Mouse (Mus musculus): Measurements from ENCODE around the gene Ankrd52. TPM values are rescaled to one million over a fixed set of nuclear protein-coding genes. Genes with fewer than 3 reads are reported as not detected.
A peak's percentile ranks its signal among the peaks of the same experiment; 100 is the strongest.

Gene Ankrd52
- total and polyA plus RNA-seq, 2 experiments from 2014 or later = 7.7 to 32.6 TPM

DNA sequence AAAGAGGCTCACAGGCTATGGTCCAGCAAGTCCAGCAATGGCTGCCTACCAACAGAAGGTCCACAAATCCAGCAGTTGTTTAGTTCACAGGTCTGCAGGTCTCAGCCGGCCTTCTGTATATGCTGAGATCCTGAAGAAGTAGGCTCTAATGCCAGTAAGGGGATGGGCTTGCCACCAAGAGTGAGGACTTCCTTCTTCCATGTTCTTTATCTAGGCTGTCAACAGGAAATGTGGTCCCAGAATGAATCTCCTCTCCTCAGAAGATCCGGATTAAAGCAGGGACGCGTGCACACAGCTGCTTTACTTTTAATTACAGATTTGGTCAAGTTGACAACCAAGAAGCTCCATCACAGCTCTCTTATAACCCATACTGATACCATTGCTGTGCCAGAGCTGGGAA, 68.5 kb downstream of the Ankrd52 start:
- ATAC-seq (no peak), DNase-seq (no peak)
- H3K4me2 ChIP-seq (ENCODE audit: low read depth) = no peak overlapping the region
- H3K9me3 ChIP-seq (ENCODE audit: low read length) = no peaks in the 10 kb centered on the region
- no peak for TF ChIP-seq CTCF (IDR thresholded peaks at IDR 0.05; ENCODE audit: low read depth)
- H3K9ac ChIP-seq = no peak overlapping the region
- peaks cover 13% of the 10 kb centered on the region; the same call in 1 of the 2 replicates for H3K36me3 ChIP-seq (ENCODE audit: insufficient read depth)
- no peak overlapping the region for H3K4me3 ChIP-seq (ENCODE audit: low read depth, low read length)
- WGBS = 84% methylated on average over 4 of the region's 4 CpGs
- no peak overlapping the region for H3K27ac ChIP-seq (ENCODE audit: low read depth, low read length)
- H3K27me3 ChIP-seq (ENCODE audit: insufficient read depth, low read length) = no peaks in the 10 kb centered on the region
- no peaks in the 10 kb centered on the region for H3K4me1 ChIP-seq (ENCODE audit: insufficient read depth)

DNA sequence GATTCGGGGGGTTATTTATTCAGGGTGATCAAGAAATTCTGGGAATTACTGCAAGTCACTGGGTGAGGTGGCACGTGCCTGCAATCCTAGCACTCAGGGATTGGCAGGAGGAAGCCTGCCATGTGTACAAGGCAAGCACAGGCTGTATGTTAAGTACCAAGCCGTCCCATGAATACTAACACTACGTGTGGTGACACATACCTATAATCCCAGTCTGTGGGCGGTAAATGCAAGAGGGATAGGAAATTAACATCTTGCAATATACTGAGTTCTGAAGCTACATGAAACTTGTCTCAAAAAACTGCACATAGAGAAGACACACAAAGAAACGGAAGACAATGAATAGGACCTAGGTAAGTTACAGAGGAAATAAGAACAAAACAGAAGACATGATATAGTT, 74.1 kb downstream of the Ankrd52 start:
- H3K4me1 ChIP-seq (ENCODE audit: insufficient read depth) = no peaks in the 10 kb centered on the region
- ATAC-seq (no peak), DNase-seq (no peak)
- no peaks in the 10 kb centered on the region for H3K27me3 ChIP-seq (ENCODE audit: insufficient read depth, low read length)
- no peaks in the 10 kb centered on the region for H3K36me3 ChIP-seq (ENCODE audit: insufficient read depth)
- H3K9me3 ChIP-seq (ENCODE audit: low read length) = no peaks in the 10 kb centered on the region
- H3K4me3 ChIP-seq (ENCODE audit: low read depth, low read length) = no peak overlapping the region
- H3K27ac ChIP-seq (ENCODE audit: low read depth, low read length) = no peak overlapping the region
- H3K9ac ChIP-seq = no peak overlapping the region
- H3K4me2 ChIP-seq (ENCODE audit: low read depth) = no peak overlapping the region
- no peak for TF ChIP-seq CTCF (IDR thresholded peaks at IDR 0.05; ENCODE audit: low read depth)
- 76% methylated on average over 6 of the region's 6 CpGs for WGBS

DNA sequence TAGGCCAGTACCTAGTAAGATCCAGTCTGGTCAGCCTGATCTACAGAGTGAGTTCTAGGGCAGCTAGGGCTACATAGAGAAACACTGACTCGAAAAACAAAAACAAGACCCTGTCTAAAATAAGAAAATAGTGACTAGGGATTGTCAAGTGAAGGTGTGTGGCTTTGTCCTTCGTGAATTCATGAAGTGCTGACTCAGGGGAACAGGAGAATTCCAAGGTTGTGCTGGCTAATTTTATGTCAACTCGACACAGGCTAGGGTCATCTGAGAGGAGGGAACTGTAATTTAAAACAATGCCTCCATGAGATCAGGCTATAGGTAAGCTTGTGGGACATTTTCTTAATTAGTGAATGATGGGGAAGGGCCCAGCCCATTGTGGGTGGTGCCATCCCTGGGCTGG, 77.6 kb downstream of the Ankrd52 start:
- H3K4me3 ChIP-seq (ENCODE audit: low read depth, low read length) = no peak overlapping the region
- H3K9me3 ChIP-seq (ENCODE audit: low read length) = no peaks in the 10 kb centered on the region
- no peaks in the 10 kb centered on the region for H3K27me3 ChIP-seq (ENCODE audit: insufficient read depth, low read length)
- H3K4me2 ChIP-seq (ENCODE audit: low read depth) = no peak overlapping the region
- DNase-seq (no peak), ATAC-seq (no peak)
- 89% methylated on average over 3 of the region's 3 CpGs for WGBS
- no peak overlapping the region for H3K27ac ChIP-seq (ENCODE audit: low read depth, low read length)
- no peaks in the 10 kb centered on the region for H3K4me1 ChIP-seq (ENCODE audit: insufficient read depth)
- no peak overlapping the region for H3K9ac ChIP-seq
- TF ChIP-seq CTCF (IDR thresholded peaks at IDR 0.05; ENCODE audit: low read depth) = no peak
- no peaks in the 10 kb centered on the region for H3K36me3 ChIP-seq (ENCODE audit: insufficient read depth)

DNA sequence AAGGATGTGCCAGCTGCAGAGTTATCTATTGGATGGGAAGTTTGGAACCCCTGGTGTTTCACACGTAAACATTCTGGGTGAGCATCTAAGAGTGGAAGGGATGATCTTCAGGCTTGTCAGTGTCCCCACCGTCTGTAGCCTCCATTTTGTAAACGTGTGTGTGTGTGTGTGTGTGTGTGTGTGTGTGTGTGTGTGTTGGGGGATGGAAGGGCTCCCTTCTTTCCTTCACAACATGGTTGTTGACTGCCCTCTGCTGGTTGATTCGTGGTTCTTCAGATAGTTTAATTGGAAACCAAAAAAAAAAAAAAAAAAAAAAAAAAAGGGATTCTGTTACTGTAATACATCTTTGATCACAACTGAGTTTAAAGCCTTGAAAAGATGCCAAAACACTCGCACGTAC, 78.4 kb downstream of the Ankrd52 start:
- DNase-seq (peak; percentile 91), ATAC-seq (peak; percentile 32; the same call in 1 of the 2 replicates)
- WGBS = 3% methylated on average over 6 of the region's 6 CpGs
- no peaks in the 10 kb centered on the region for H3K27me3 ChIP-seq (ENCODE audit: insufficient read depth, low read length)
- H3K9me3 ChIP-seq (ENCODE audit: low read length) = no peaks in the 10 kb centered on the region
- H3K36me3 ChIP-seq (ENCODE audit: insufficient read depth) = no peaks in the 10 kb centered on the region
- H3K9ac ChIP-seq = 0 out of 2 replicates have a peak overlapping the region, but pooled peaks have one; percentile 31
- peak; percentile 77 for TF ChIP-seq CTCF (IDR thresholded peaks at IDR 0.05; ENCODE audit: low read depth)
- H3K4me3 ChIP-seq (ENCODE audit: low read depth, low read length) = no peak overlapping the region
- H3K4me1 ChIP-seq (ENCODE audit: insufficient read depth) = no peaks in the 10 kb centered on the region
- H3K27ac ChIP-seq (ENCODE audit: low read depth, low read length) = no peak overlapping the region
- peak overlapping the region; percentile 34; the same call in 1 of the 2 replicates for H3K4me2 ChIP-seq (ENCODE audit: low read depth)

DNA sequence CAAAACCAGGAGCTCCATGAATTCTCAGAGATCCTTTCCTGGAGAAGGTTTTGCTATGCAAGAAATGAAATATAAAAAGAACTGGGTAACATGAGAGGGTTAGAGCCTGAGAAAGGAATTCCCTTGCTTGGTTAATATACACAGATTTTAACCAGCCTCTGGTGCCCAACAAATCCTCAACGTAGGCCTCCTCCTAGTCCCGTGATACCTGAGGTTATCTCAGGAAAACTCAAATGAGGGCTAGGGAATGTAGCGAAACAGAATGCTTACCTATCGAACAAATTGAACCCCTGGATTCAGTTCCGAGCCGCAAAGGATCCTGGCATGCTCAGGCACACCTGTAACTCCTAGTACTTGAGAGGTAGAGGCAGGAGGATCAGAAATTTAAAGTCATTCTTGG, 80.8 kb downstream of the Ankrd52 start:
- no peaks in the 10 kb centered on the region for H3K27me3 ChIP-seq (ENCODE audit: insufficient read depth, low read length)
- no peak overlapping the region for H3K27ac ChIP-seq (ENCODE audit: low read depth, low read length)
- ATAC-seq (no peak), DNase-seq (no peak)
- no peak overlapping the region for H3K9ac ChIP-seq
- no peak overlapping the region for H3K4me3 ChIP-seq (ENCODE audit: low read depth, low read length)
- 82% methylated on average over 6 of the region's 6 CpGs for WGBS
- H3K4me1 ChIP-seq (ENCODE audit: insufficient read depth) = peaks cover 10% of the 10 kb centered on the region; the same call in 1 of the 2 replicates
- peak overlapping the region; percentile 57; the same call in 1 of the 2 replicates for H3K4me2 ChIP-seq (ENCODE audit: low read depth)
- no peaks in the 10 kb centered on the region for H3K9me3 ChIP-seq (ENCODE audit: low read length)
- no peak for TF ChIP-seq CTCF (IDR thresholded peaks at IDR 0.05; ENCODE audit: low read depth)
- 0 out of 2 replicates have a peak, but pooled peaks cover 4% of the 10 kb centered on the region for H3K36me3 ChIP-seq (ENCODE audit: insufficient read depth)

Small RNAs within 50 kb of the gene (microRNA-seq; reads per million reads assigned to microRNA genes)
- gene Gm25361 (0 reads per million in 2 experiments), gene Gm26308 (0 to 0.12 reads per million in 2 experiments), gene Mir6914 (0.12 to 0.39 reads per million in 2 experiments), gene Mir6915 (0.73 to 2.7 reads per million in 2 experiments), gene Mir8105 (0.73 to 1.2 reads per million in 2 experiments)

Other genes with a start within 250 kb of the Ankrd52 start
- 6.3 and 9.9 TPM in 2 replicates for gene Rbms2, start 196.8 kb upstream of the Ankrd52 start, total RNA-seq (2014; rRNA removed)
- 4.7 and 5.6 TPM in 2 replicates for gene Rbms2, start 196.8 kb upstream of the Ankrd52 start, polyA plus RNA-seq (2015; fragmentation: Nextera tagmentation; extraction: Ambion mirVana)
- 1.00 and 2.1 TPM in 2 replicates for gene Gls2, start 182.7 kb upstream of the Ankrd52 start, total RNA-seq (2014; rRNA removed)
- 1.1 and 1.2 TPM in 2 replicates for gene Gls2, start 182.7 kb upstream of the Ankrd52 start, polyA plus RNA-seq (2015; fragmentation: Nextera tagmentation; extraction: Ambion mirVana)
- gene Spryd4, start 165.3 kb upstream of the Ankrd52 start, total RNA-seq (2014; rRNA removed) = 20.7 and 20.8 TPM in 2 replicates
- gene Spryd4, start 165.3 kb upstream of the Ankrd52 start, polyA plus RNA-seq (2015; fragmentation: Nextera tagmentation; extraction: Ambion mirVana) = 19.6 and 22.7 TPM in 2 replicates
- gene Mip, start 151.3 kb upstream of the Ankrd52 start, total RNA-seq (2014; rRNA removed) = 0.05 TPM in 1 of 2 replicates, not detected in the other
- gene Mip, start 151.3 kb upstream of the Ankrd52 start, polyA plus RNA-seq (2015; fragmentation: Nextera tagmentation; extraction: Ambion mirVana) = not detected in 2 replicates
- 9.3 and 11.7 TPM in 2 replicates for gene Timeless, start 145.1 kb upstream of the Ankrd52 start, total RNA-seq (2014; rRNA removed)
- 7.7 and 9.9 TPM in 2 replicates for gene Timeless, start 145.1 kb upstream of the Ankrd52 start, polyA plus RNA-seq (2015; fragmentation: Nextera tagmentation; extraction: Ambion mirVana)
- not detected in 2 replicates for gene Apon, start 123.0 kb upstream of the Ankrd52 start, total RNA-seq (2014; rRNA removed)
- not detected in 2 replicates for gene Apon, start 123.0 kb upstream of the Ankrd52 start, polyA plus RNA-seq (2015; fragmentation: Nextera tagmentation; extraction: Ambion mirVana)
- gene Apof, start 108.4 kb upstream of the Ankrd52 start, total RNA-seq (2014; rRNA removed) = 0.38 and 0.54 TPM in 2 replicates
- 0.12 and 0.26 TPM in 2 replicates for gene Apof, start 108.4 kb upstream of the Ankrd52 start, polyA plus RNA-seq (2015; fragmentation: Nextera tagmentation; extraction: Ambion mirVana)
- gene Stat2, start 106.6 kb upstream of the Ankrd52 start, total RNA-seq (2014; rRNA removed) = 7.2 and 8.1 TPM in 2 replicates
- 6.8 and 10.3 TPM in 2 replicates for gene Stat2, start 106.6 kb upstream of the Ankrd52 start, polyA plus RNA-seq (2015; fragmentation: Nextera tagmentation; extraction: Ambion mirVana)
- 0.31 TPM in 1 of 2 replicates, not detected in the other for gene Il23a, start 78.4 kb upstream of the Ankrd52 start, total RNA-seq (2014; rRNA removed)
- not detected in 2 replicates for gene Il23a, start 78.4 kb upstream of the Ankrd52 start, polyA plus RNA-seq (2015; fragmentation: Nextera tagmentation; extraction: Ambion mirVana)
- gene Pan2, start 73.8 kb upstream of the Ankrd52 start, total RNA-seq (2014; rRNA removed) = 14.9 and 20.0 TPM in 2 replicates
- gene Pan2, start 73.8 kb upstream of the Ankrd52 start, polyA plus RNA-seq (2015; fragmentation: Nextera tagmentation; extraction: Ambion mirVana) = 9.6 and 11.9 TPM in 2 replicates
- gene Cnpy2, start 54.7 kb upstream of the Ankrd52 start, total RNA-seq (2014; rRNA removed) = 50.1 and 57.5 TPM in 2 replicates
- 179 and 205 TPM in 2 replicates for gene Cnpy2, start 54.7 kb upstream of the Ankrd52 start, polyA plus RNA-seq (2015; fragmentation: Nextera tagmentation; extraction: Ambion mirVana)
- gene Cs, start 39.4 kb upstream of the Ankrd52 start, total RNA-seq (2014; rRNA removed) = 205 and 250 TPM in 2 replicates
- 203 and 255 TPM in 2 replicates for gene Cs, start 39.4 kb upstream of the Ankrd52 start, polyA plus RNA-seq (2015; fragmentation: Nextera tagmentation; extraction: Ambion mirVana)
- 34.0 and 41.6 TPM in 2 replicates for gene Coq10a, start 8.1 kb upstream of the Ankrd52 start, total RNA-seq (2014; rRNA removed)
- gene Coq10a, start 8.1 kb upstream of the Ankrd52 start, polyA plus RNA-seq (2015; fragmentation: Nextera tagmentation; extraction: Ambion mirVana) = 48.2 and 50.0 TPM in 2 replicates
- 0.24 and 0.69 TPM in 2 replicates for gene Slc39a5, start 24.1 kb downstream of the Ankrd52 start, total RNA-seq (2014; rRNA removed)
- 0.10 and 0.42 TPM in 2 replicates for gene Slc39a5, start 24.1 kb downstream of the Ankrd52 start, polyA plus RNA-seq (2015; fragmentation: Nextera tagmentation; extraction: Ambion mirVana)
- gene Nabp2, start 34.4 kb downstream of the Ankrd52 start, total RNA-seq (2014; rRNA removed) = 82.2 and 90.1 TPM in 2 replicates
- 158 and 159 TPM in 2 replicates for gene Nabp2, start 34.4 kb downstream of the Ankrd52 start, polyA plus RNA-seq (2015; fragmentation: Nextera tagmentation; extraction: Ambion mirVana)
- 118 and 129 TPM in 2 replicates for gene Rnf41, start 34.5 kb downstream of the Ankrd52 start, total RNA-seq (2014; rRNA removed)
- 95.9 and 108 TPM in 2 replicates for gene Rnf41, start 34.5 kb downstream of the Ankrd52 start, polyA plus RNA-seq (2015; fragmentation: Nextera tagmentation; extraction: Ambion mirVana)
- gene Smarcc2, start 82.1 kb downstream of the Ankrd52 start, total RNA-seq (2014; rRNA removed) = 197 and 223 TPM in 2 replicates
- gene Smarcc2, start 82.1 kb downstream of the Ankrd52 start, polyA plus RNA-seq (2015; fragmentation: Nextera tagmentation; extraction: Ambion mirVana) = 117 and 134 TPM in 2 replicates
- 694 and 855 TPM in 2 replicates for gene Myl6, start 117.0 kb downstream of the Ankrd52 start, total RNA-seq (2014; rRNA removed)
- 844 and 972 TPM in 2 replicates for gene Myl6, start 117.0 kb downstream of the Ankrd52 start, polyA plus RNA-seq (2015; fragmentation: Nextera tagmentation; extraction: Ambion mirVana)
- 23.7 and 31.4 TPM in 2 replicates for gene Myl6b, start 121.6 kb downstream of the Ankrd52 start, total RNA-seq (2014; rRNA removed)
- gene Myl6b, start 121.6 kb downstream of the Ankrd52 start, polyA plus RNA-seq (2015; fragmentation: Nextera tagmentation; extraction: Ambion mirVana) = 4.5 and 4.8 TPM in 2 replicates
- 9.9 and 14.8 TPM in 2 replicates for gene Esyt1, start 148.8 kb downstream of the Ankrd52 start, total RNA-seq (2014; rRNA removed)
- 4.4 and 5.3 TPM in 2 replicates for gene Esyt1, start 148.8 kb downstream of the Ankrd52 start, polyA plus RNA-seq (2015; fragmentation: Nextera tagmentation; extraction: Ambion mirVana)
- 15.0 and 20.6 TPM in 2 replicates for gene Zc3h10, start 170.7 kb downstream of the Ankrd52 start, total RNA-seq (2014; rRNA removed)
- gene Zc3h10, start 170.7 kb downstream of the Ankrd52 start, polyA plus RNA-seq (2015; fragmentation: Nextera tagmentation; extraction: Ambion mirVana) = 12.7 and 12.8 TPM in 2 replicates
- 877 and 1,605 TPM in 2 replicates for gene Rpl41, start 172.2 kb downstream of the Ankrd52 start, total RNA-seq (2014; rRNA removed)
- 2,439 and 3,234 TPM in 2 replicates for gene Rpl41, start 172.2 kb downstream of the Ankrd52 start, polyA plus RNA-seq (2015; fragmentation: Nextera tagmentation; extraction: Ambion mirVana)
- gene Pa2g4, start 188.9 kb downstream of the Ankrd52 start, total RNA-seq (2014; rRNA removed) = 119 and 122 TPM in 2 replicates
- 128 and 135 TPM in 2 replicates for gene Pa2g4, start 188.9 kb downstream of the Ankrd52 start, polyA plus RNA-seq (2015; fragmentation: Nextera tagmentation; extraction: Ambion mirVana)
- 1.3 and 1.4 TPM in 2 replicates for gene Erbb3, start 212.5 kb downstream of the Ankrd52 start, total RNA-seq (2014; rRNA removed)
- 0.41 and 0.68 TPM in 2 replicates for gene Erbb3, start 212.5 kb downstream of the Ankrd52 start, polyA plus RNA-seq (2015; fragmentation: Nextera tagmentation; extraction: Ambion mirVana)
- 859 and 1,363 TPM in 2 replicates for gene Rps26, start 249.6 kb downstream of the Ankrd52 start, total RNA-seq (2014; rRNA removed)
- 436 and 640 TPM in 2 replicates for gene Rps26, start 249.6 kb downstream of the Ankrd52 start, polyA plus RNA-seq (2015; fragmentation: Nextera tagmentation; extraction: Ambion mirVana)

All from forebrain, postnatal 0 days (tissue).